In the genomic region with DNA sequence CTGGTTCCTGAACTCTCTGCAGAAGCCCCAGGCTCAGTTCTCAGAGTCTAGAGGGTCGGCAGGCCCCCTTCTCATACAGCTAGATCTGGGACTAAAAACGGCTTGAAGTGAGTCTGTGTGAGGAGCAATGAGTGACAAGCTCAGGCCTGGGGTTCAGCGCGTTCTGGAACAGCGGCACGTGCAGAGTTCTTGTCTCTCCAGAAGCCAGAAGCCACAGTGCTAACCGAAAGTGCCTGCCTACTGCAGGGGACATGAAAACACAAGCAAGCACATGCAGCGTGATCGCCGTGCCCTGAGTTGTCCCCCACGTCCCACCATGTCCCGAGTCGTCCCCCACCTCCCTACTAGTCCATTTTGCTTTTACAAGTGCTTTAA, we compare ENCODE assay signal across 10 mouse cellular contexts. TPM values are rescaled to one million over a fixed set of nuclear protein-coding genes. Genes with fewer than 3 reads are reported as not detected.
DNase-seq lines count a peak whose midpoint lies in the region; ATAC-seq and TF ChIP-seq lines count a peak whose summit lies in the region.
"Had no signal": no experiment of that assay in that cellular context is flagged by ENCODE, and none has a peak within 500 bp of the region (broad histone marks: within the 10 kb centered on the region; RNA-seq: fewer than 3 reads in every experiment).

No protein-coding gene starts in this region.

- H3K27ac ChIP-seq in hindbrain, embryonic 10.5 days: peak overlapping the region; percentile 69
- H3K27ac ChIP-seq in hindbrain, embryonic 11.5 days (ENCODE audit: low read depth, low read length): no peak overlapping the region
- H3K27ac ChIP-seq in lung, postnatal 0 days (ENCODE audit: low read length): peak overlapping the region; percentile 75
- peak overlapping the region; percentile 65; the same call in 1 of the 2 replicates for H3K27ac ChIP-seq in intestine, postnatal 0 days (ENCODE audit: low read depth, low read length)
- H3K27ac ChIP-seq in forebrain, embryonic 11.5 days (ENCODE audit: low read depth, low read length): no peak overlapping the region
- H3K27ac ChIP-seq: hindbrain, embryonic 12.5 days had no signal

- H3K36me3 ChIP-seq in hindbrain, embryonic 10.5 days: no peaks in the 10 kb centered on the region
- H3K36me3 ChIP-seq in hindbrain, embryonic 11.5 days (ENCODE audit: control insufficient read depth, insufficient read depth, low read length): no peaks in the 10 kb centered on the region
- H3K36me3 ChIP-seq in lung, postnatal 0 days (ENCODE audit: insufficient read depth, low read length): no peaks in the 10 kb centered on the region
- no peaks in the 10 kb centered on the region for H3K36me3 ChIP-seq in intestine, postnatal 0 days (ENCODE audit: control insufficient read depth, insufficient read depth)
- H3K36me3 ChIP-seq in forebrain, embryonic 11.5 days (ENCODE audit: control insufficient read depth, insufficient read depth, low read length): no peaks in the 10 kb centered on the region
- H3K36me3 ChIP-seq: hindbrain, embryonic 12.5 days had no signal

- 80% methylated on average over 13 of the region's 13 CpGs for WGBS in hindbrain, embryonic 10.5 days
- WGBS in hindbrain, embryonic 11.5 days: 85% methylated on average over 13 of the region's 13 CpGs
- WGBS in lung, postnatal 0 days: 79% methylated on average over 13 of the region's 13 CpGs
- 80% methylated on average over 13 of the region's 13 CpGs for WGBS in intestine, postnatal 0 days
- 88% methylated on average over 13 of the region's 13 CpGs for WGBS in forebrain, embryonic 11.5 days

- no peak overlapping the region for H3K4me2 ChIP-seq in hindbrain, embryonic 11.5 days (replicated peaks; ENCODE audit: low read depth, low read length)
- H3K4me2 ChIP-seq in lung, postnatal 0 days (replicated peaks; ENCODE audit: low read depth, low read length): no peak overlapping the region
- no peak overlapping the region for H3K4me2 ChIP-seq in intestine, postnatal 0 days (replicated peaks; ENCODE audit: low read depth)
- H3K4me2 ChIP-seq in forebrain, embryonic 11.5 days (ENCODE audit: low read depth, low read length, severe bottlenecking): no peak overlapping the region
- H3K4me2 ChIP-seq: hindbrain, embryonic 12.5 days had no signal

- no peak overlapping the region for H3K9ac ChIP-seq in hindbrain, embryonic 11.5 days (ENCODE audit: low read depth, low read length)
- no peak overlapping the region for H3K9ac ChIP-seq in lung, postnatal 0 days (replicated peaks; ENCODE audit: low read depth)
- H3K9ac ChIP-seq in intestine, postnatal 0 days (ENCODE audit: low read depth, low read length): no peak overlapping the region
- H3K9ac ChIP-seq in forebrain, embryonic 11.5 days (ENCODE audit: low read length): no peak overlapping the region
- H3K9ac ChIP-seq: hindbrain, embryonic 12.5 days had no signal

- H3K4me3 ChIP-seq in hindbrain, embryonic 10.5 days: no peak overlapping the region
- no peak overlapping the region for H3K4me3 ChIP-seq in hindbrain, embryonic 11.5 days (ENCODE audit: low read depth, low read length)
- no peak overlapping the region for H3K4me3 ChIP-seq in lung, postnatal 0 days (ENCODE audit: low read depth, low read length)
- no peak overlapping the region for H3K4me3 ChIP-seq in intestine, postnatal 0 days (ENCODE audit: low read depth, low read length)
- H3K4me3 ChIP-seq in forebrain, embryonic 11.5 days (ENCODE audit: low read depth, low read length): no peak overlapping the region
- H3K4me3 ChIP-seq: hindbrain, embryonic 12.5 days had no signal

- TF ChIP-seq CTCF in lung, postnatal 0 days (IDR thresholded peaks at IDR 0.05): no peak
- no peak for TF ChIP-seq CTCF in intestine, postnatal 0 days (IDR thresholded peaks at IDR 0.05; ENCODE audit: low read depth)

- TF ChIP-seq EP300 in lung, postnatal 0 days (IDR thresholded peaks at IDR 0.05): no peak

- peaks cover 45% of the 10 kb centered on the region for H3K4me1 ChIP-seq in hindbrain, embryonic 10.5 days (replicated peaks)
- peaks cover 2% of the 10 kb centered on the region; the same call in 1 of the 2 replicates for H3K4me1 ChIP-seq in hindbrain, embryonic 11.5 days (replicated peaks; ENCODE audit: control insufficient read depth, insufficient read depth, low read length)
- H3K4me1 ChIP-seq in lung, postnatal 0 days (ENCODE audit: insufficient read depth, low read depth, low read length): peaks cover 15% of the 10 kb centered on the region; the same call in 1 of the 2 replicates
- peaks cover 10% of the 10 kb centered on the region for H3K4me1 ChIP-seq in intestine, postnatal 0 days (replicated peaks; ENCODE audit: control insufficient read depth, insufficient read depth, low read length)
- H3K4me1 ChIP-seq in forebrain, embryonic 11.5 days (replicated peaks; ENCODE audit: control insufficient read depth, insufficient read depth, low read length): peaks cover 4% of the 10 kb centered on the region

- H3K27me3 ChIP-seq in hindbrain, embryonic 10.5 days (ENCODE audit: insufficient read depth, poor library complexity, severe bottlenecking): peaks cover 32% of the 10 kb centered on the region
- H3K27me3 ChIP-seq in hindbrain, embryonic 11.5 days (ENCODE audit: control insufficient read depth, insufficient read depth, low read length): no peaks in the 10 kb centered on the region; the same call in 1 of the 2 replicates
- no peaks in the 10 kb centered on the region for H3K27me3 ChIP-seq in lung, postnatal 0 days (replicated peaks; ENCODE audit: insufficient read depth, low read length)
- no peaks in the 10 kb centered on the region for H3K27me3 ChIP-seq in intestine, postnatal 0 days (replicated peaks; ENCODE audit: control insufficient read depth, insufficient read depth, low read length)
- no peaks in the 10 kb centered on the region for H3K27me3 ChIP-seq in forebrain, embryonic 11.5 days (ENCODE audit: control insufficient read depth, insufficient read depth, low read length)
- H3K27me3 ChIP-seq: CH12.LX; hindbrain, embryonic 12.5 days had no signal

- DNase-seq in hindbrain, embryonic 10.5 days (ENCODE audit: low spot score): no peak
- no peak for DNase-seq in hindbrain, embryonic 11.5 days (ENCODE audit: low spot score)
- DNase-seq in lung, postnatal 0 days (ENCODE audit: low spot score): no peak
- no peak for DNase-seq in lung, postnatal 14 days
- peak; percentile 50 for DNase-seq in thymus, postnatal 25 days
- no peak for DNase-seq in forebrain, embryonic 11.5 days (ENCODE audit: low spot score)
- no peak for DNase-seq in adrenal gland, adult 2 months

- no peak for ATAC-seq in hindbrain, embryonic 11.5 days (ENCODE audit: low FRiP score)
- ATAC-seq in lung, postnatal 0 days: no peak
- ATAC-seq in intestine, postnatal 0 days: peak; percentile 3; the same call in 1 of the 2 replicates
- ATAC-seq in forebrain, embryonic 11.5 days (replicated peaks; ENCODE audit: low FRiP score): no peak

- H3K9me3 ChIP-seq in hindbrain, embryonic 10.5 days: no peaks in the 10 kb centered on the region
- no peaks in the 10 kb centered on the region for H3K9me3 ChIP-seq in hindbrain, embryonic 11.5 days (ENCODE audit: control insufficient read depth, low read length)
- no peaks in the 10 kb centered on the region for H3K9me3 ChIP-seq in lung, postnatal 0 days (ENCODE audit: low read length)
- no peaks in the 10 kb centered on the region for H3K9me3 ChIP-seq in intestine, postnatal 0 days (ENCODE audit: control insufficient read depth)
- no peaks in the 10 kb centered on the region for H3K9me3 ChIP-seq in forebrain, embryonic 11.5 days (ENCODE audit: control insufficient read depth, low read length)
- H3K9me3 ChIP-seq: hindbrain, embryonic 12.5 days had no signal

RNA-seq across cellular contexts. Expression of a gene that starts 18.3 kb away (rescaled TPM):
- 33.8 and 37.1 TPM in 2 replicates for polyA plus RNA-seq in hindbrain, embryonic 10.5 days (2016; fragmentation: Nextera tagmentation; extraction: Ambion mirVana)
- polyA plus RNA-seq in hindbrain, embryonic 11.5 days (2014; fragmentation: Nextera tagmentation; extraction: Ambion mirVana): 43.3 and 46.9 TPM in 2 replicates
- polyA plus RNA-seq in lung, postnatal 0 days (2015; fragmentation: Nextera tagmentation; extraction: Ambion mirVana): 184 and 297 TPM in 2 replicates
- 47.1 and 49.7 TPM in 2 replicates for polyA plus RNA-seq in intestine, postnatal 0 days (2015; fragmentation: Nextera tagmentation; extraction: Ambion mirVana)
- polyA plus RNA-seq in forebrain, embryonic 11.5 days (2014; fragmentation: Nextera tagmentation; extraction: Ambion mirVana): 40.8 and 41.2 TPM in 2 replicates
- total RNA-seq in adrenal gland, adult 2 months (2021): 10 to 100 TPM; 90.6 to 94.6 TPM
- 197 and 256 TPM in 2 replicates for polyA plus RNA-seq in adrenal gland, adult 2 months (2012; rRNA removed)

Comparison
In these comparisons a context has a peak if more than half of its experiments do, and no peak if none do; other contexts are left out.
1. H3K27ac ChIP-seq: peak in hindbrain, embryonic 10.5 days (single experiment), lung, postnatal 0 days (single experiment) and intestine, postnatal 0 days (single experiment); none in hindbrain, embryonic 11.5 days (single experiment) and forebrain, embryonic 11.5 days (single experiment).